Mouse (Mus musculus) ES-Bruce4 (cell line): ENCODE results near the gene Gucy2d. TPM values are rescaled to one million over a fixed set of nuclear protein-coding genes. Genes with fewer than 3 reads are reported as not detected.

Experiments
- H3K27ac ChIP-seq: 2 replicates; pipeline ENCODE4 v1.5.1; 2012; ENCODE audit warnings: low read length, inconsistent platforms; ENCODE audit not compliant: insufficient read depth
- H3K27me3 ChIP-seq: 2 replicates; pipeline ENCODE4 v1.6.1; 2012; ENCODE audit warnings: mild to moderate bottlenecking, low read length, inconsistent platforms; ENCODE audit not compliant: control insufficient read depth, poor library complexity, insufficient read depth, severe bottlenecking
- H3K36me3 ChIP-seq: 2 replicates; pipeline ENCODE4 v1.6.1; 2012; ENCODE audit warnings: inconsistent platforms, mild to moderate bottlenecking, low read length, moderate library complexity; ENCODE audit not compliant: control insufficient read depth, poor library complexity, insufficient read depth, severe bottlenecking
- H3K4me1 ChIP-seq: one replicate; pipeline ENCODE4 v1.8.1; 2011; ENCODE audit warnings: low read length; ENCODE audit not compliant: control insufficient read depth, insufficient read depth
- H3K4me3 ChIP-seq: 2 replicates; pipeline ENCODE4 v1.5.1; 2011; ENCODE audit warnings: low read depth, mild to moderate bottlenecking, low read length
- H3K9ac ChIP-seq: 2 replicates; pipeline ENCODE4 v1.6.1; 2012; ENCODE audit warnings: low read depth, mild to moderate bottlenecking, inconsistent platforms; ENCODE audit not compliant: poor library complexity, severe bottlenecking
- H3K9me3 ChIP-seq: replicated peaks from 2 replicates; pipeline ENCODE4 v1.6.1; 2012; ENCODE audit warnings: mild to moderate bottlenecking, low read length, inconsistent platforms; ENCODE audit not compliant: control insufficient read depth, poor library complexity, insufficient read depth, severe bottlenecking
- CTCF ChIP-seq: IDR thresholded peaks from one replicate; pipeline ENCODE4 v1.8.1; 2011; ENCODE audit warnings: low read depth, low read length
- EP300 ChIP-seq: IDR thresholded peaks from 2 replicates; pipeline ENCODE4 v1.6.1; 2011; ENCODE audit warnings: low read depth, low read length; ENCODE audit not compliant: insufficient read depth
- POLR2A ChIP-seq: IDR thresholded peaks from one replicate; pipeline ENCODE4 v1.8.1; 2011; ENCODE audit warnings: low read length; ENCODE audit not compliant: insufficient read depth
- polyA plus RNA-seq: library from polyadenylated mRNA; stranded (reverse); fragments of >200 nt; gene quantifications from 2 replicates; pipeline ENCODE4 v1.2.4, GENCODE M21; 2011; ENCODE audit warnings: low read depth; ENCODE audit not compliant: missing spikeins, insufficient read depth, insufficient read length

The Gucy2d gene
- polyA plus RNA-seq, 1 experiment, result not detected

GRCm38 (mm10) chr7:98419366-98419765 lies 20.9 kb upstream of the Gucy2d start:
- no peaks in the 10 kb centered on the region for H3K9me3 ChIP-seq
- no peaks in the 10 kb centered on the region for H3K4me1 ChIP-seq
- H3K27me3 ChIP-seq, result no peaks in the 10 kb centered on the region
- no peak overlapping the region for H3K9ac ChIP-seq
- no peaks in the 10 kb centered on the region for H3K36me3 ChIP-seq
- H3K4me3 ChIP-seq, result no peak overlapping the region
- H3K27ac ChIP-seq, result no peak overlapping the region
- TF ChIP-seq CTCF (no peak), EP300 (no peak), POLR2A (no peak)

DNA sequence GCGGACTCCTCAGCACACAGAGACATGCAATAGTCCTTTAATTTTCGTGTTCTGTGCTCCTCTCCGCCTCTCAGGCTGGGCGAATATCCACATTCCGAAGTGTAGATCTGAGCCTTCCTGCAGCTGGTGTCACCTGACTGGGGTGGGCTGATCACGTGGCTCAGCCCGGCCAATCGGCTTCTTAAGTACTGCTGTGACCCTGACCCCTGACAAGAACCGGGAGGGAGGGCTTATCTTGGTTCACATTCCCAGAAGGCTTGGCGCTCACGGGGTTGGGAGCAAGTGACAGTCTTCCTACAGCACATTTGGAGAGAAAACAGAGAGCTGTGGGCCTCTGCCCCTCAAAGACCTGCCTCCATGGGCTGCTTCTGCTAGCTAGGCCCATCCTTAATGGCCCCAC lies 16.7 kb upstream of the Gucy2d start:
- Histone ChIP-seq H3K9me3 (no peaks in the 10 kb centered on the region), H3K4me1 (no peaks in the 10 kb centered on the region), H3K27me3 (no peaks in the 10 kb centered on the region), H3K9ac (no peak overlapping the region), H3K4me3 (peak overlapping the region; percentile 70), H3K36me3 (no peaks in the 10 kb centered on the region), H3K27ac (no peak overlapping the region)
- TF ChIP-seq CTCF (no peak), POLR2A (no peak), EP300 (no peak)

- no peak overlapping the region for H3K4me3 ChIP-seq
- no peaks in the 10 kb centered on the region for H3K36me3 ChIP-seq
- no peak for TF ChIP-seq EP300
- TF ChIP-seq CTCF, result no peak
- no peak for TF ChIP-seq POLR2A
- no peak overlapping the region for H3K9ac ChIP-seq
- no peak overlapping the region for H3K27ac ChIP-seq
- H3K4me1 ChIP-seq, result no peaks in the 10 kb centered on the region
- H3K27me3 ChIP-seq, result no peaks in the 10 kb centered on the region
- no peaks in the 10 kb centered on the region for H3K9me3 ChIP-seq
Observed at GRCm38 (mm10) chr7:98424396-98424795, 15.8 kb upstream of the Gucy2d start.

DNA sequence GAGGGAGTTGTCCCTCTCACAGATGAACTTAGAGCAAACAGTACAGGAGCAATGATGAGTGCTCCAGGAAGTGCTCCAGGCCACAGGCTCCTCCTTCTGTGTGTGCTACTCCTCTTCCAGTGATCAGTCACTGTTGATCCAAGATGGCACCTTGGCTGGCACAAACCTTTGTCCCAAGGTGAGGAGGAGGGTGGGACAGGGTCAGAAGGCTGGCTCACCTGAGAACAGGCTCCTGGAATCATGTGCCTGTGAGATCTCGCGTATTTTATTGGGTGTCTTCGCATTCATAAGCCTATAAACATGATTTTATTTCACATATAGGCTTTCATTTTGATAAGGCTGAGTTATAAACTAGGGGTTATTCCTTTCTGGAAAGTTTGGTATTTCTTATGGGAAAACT lies 14.7 kb upstream of the Gucy2d start:
- H3K4me1 ChIP-seq, result no peaks in the 10 kb centered on the region
- H3K9me3 ChIP-seq, result no peaks in the 10 kb centered on the region
- H3K36me3 ChIP-seq, result no peaks in the 10 kb centered on the region
- no peaks in the 10 kb centered on the region for H3K27me3 ChIP-seq
- H3K27ac ChIP-seq, result no peak overlapping the region
- no peak overlapping the region for H3K4me3 ChIP-seq
- TF ChIP-seq POLR2A (no peak), EP300 (no peak), CTCF (no peak)
- no peak overlapping the region for H3K9ac ChIP-seq

GRCm38 (mm10) chr7:98426641-98427040 lies 13.6 kb upstream of the Gucy2d start:
- Histone ChIP-seq H3K4me1 (no peaks in the 10 kb centered on the region), H3K36me3 (no peaks in the 10 kb centered on the region), H3K9me3 (no peaks in the 10 kb centered on the region), H3K27ac (no peak overlapping the region), H3K9ac (no peak overlapping the region), H3K27me3 (no peaks in the 10 kb centered on the region), H3K4me3 (no peak overlapping the region)
- TF ChIP-seq CTCF, result no peak

DNA sequence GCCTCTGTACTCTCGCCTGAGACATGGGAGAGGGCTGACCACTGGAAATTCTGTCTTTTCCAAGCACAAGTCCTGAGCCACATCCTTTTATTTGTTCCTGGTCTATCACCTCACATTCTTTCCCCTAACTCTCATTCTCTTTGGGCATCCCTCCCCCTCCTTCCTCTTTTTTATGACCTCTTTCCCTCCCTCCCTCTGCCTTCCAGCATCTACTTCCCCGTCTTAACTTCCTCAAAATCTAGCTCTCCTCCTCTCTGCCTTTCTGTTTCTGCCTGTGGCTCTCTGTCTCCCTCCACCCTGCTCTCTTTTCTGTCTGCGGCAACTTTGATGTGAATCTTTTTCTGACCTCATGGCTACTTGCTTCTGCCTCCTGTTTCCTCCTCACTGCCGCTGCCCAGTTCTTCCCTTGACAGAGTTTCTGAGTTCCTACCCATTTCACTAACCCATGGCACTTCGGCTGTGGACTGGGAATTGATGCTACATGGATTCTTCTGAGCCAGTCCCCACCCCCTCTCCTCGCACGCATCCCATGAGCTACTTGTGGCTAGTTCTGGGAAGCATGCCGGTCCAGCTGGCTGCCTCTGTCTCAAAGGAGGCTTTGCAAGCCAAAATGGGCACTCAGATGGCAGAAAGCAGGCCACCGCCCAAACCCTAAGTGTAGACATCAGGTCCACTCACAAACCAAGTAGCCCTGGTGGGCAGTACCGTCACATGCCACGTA lies 12.9 kb upstream of the Gucy2d start:
- Histone ChIP-seq H3K27me3 (no peaks in the 10 kb centered on the region), H3K4me3 (no peak overlapping the region), H3K9ac (no peak overlapping the region), H3K9me3 (no peaks in the 10 kb centered on the region), H3K27ac (no peak overlapping the region), H3K4me1 (no peaks in the 10 kb centered on the region), H3K36me3 (no peaks in the 10 kb centered on the region)
- TF ChIP-seq CTCF (no peak), EP300 (no peak), POLR2A (no peak)
